Mouse (Mus musculus) limb, embryonic 12.5 days (tissue): Measurements from ENCODE around the gene Dyrk3. TPM values are rescaled to one million over a fixed set of nuclear protein-coding genes. Genes with fewer than 3 reads are reported as not detected.

Experiments used
- ATAC-seq: fragments of 200-750 bp; cut with Nextera tagmentation; 2 replicates; pipeline ENCODE4 v1.8.0; 2017; ENCODE audit warnings: low read depth, moderate TSS enrichment; ENCODE audit not compliant: insufficient number of reproducible peaks, insufficient read depth, low FRiP score, low TSS enrichment
- H3K27ac ChIP-seq: fragments of 300-500 bp; sonication (generic); 2 replicates; pipeline ENCODE4 v1.5.1; 2016; ENCODE audit warnings: mild to moderate bottlenecking, moderate library complexity
- H3K27me3 ChIP-seq: fragments of 300-500 bp; sonication (generic); 2 replicates; pipeline ENCODE4 v1.6.1; 2016; ENCODE audit warnings: mild to moderate bottlenecking, moderate library complexity
- H3K36me3 ChIP-seq: fragments of 300-500 bp; sonication (generic); 2 replicates; pipeline ENCODE4 v1.6.1; 2016; ENCODE audit warnings: mild to moderate bottlenecking, moderate library complexity
- H3K4me1 ChIP-seq: fragments of 300-500 bp; sonication (generic); replicated peaks from 2 replicates; pipeline ENCODE4 v1.6.1; 2016
- H3K4me2 ChIP-seq: fragments of 300-500 bp; sonication (generic); 2 replicates; pipeline ENCODE4 v1.6.1; 2016; ENCODE audit warnings: mild to moderate bottlenecking, moderate library complexity
- H3K4me3 ChIP-seq: fragments of 300-500 bp; sonication (generic); replicated peaks from 2 replicates; pipeline ENCODE4 v1.5.1; 2016; ENCODE audit warnings: mild to moderate bottlenecking
- H3K9ac ChIP-seq: fragments of 300-500 bp; sonication (generic); replicated peaks from 2 replicates; pipeline ENCODE4 v1.6.1; 2016; ENCODE audit warnings: mild to moderate bottlenecking, moderate library complexity
- H3K9me3 ChIP-seq: fragments of 300-500 bp; sonication (generic); 2 replicates; pipeline ENCODE4 v1.6.1; 2016; ENCODE audit warnings: mild to moderate bottlenecking, moderate library complexity
- WGBS: fragments of 180-500 bp; shearing (Covaris S2); methylation state at CpG from one replicate; pipeline ENCODE4 v1.1.7; 2016; 5-methylcytosine and 5-hydroxymethylcytosine counted together
- polyA plus RNA-seq: library from polyadenylated mRNA; unstranded; fragments of >200 nt; fragmentation: Nextera tagmentation; extraction: Ambion mirVana; gene quantifications from 2 replicates; pipeline ENCODE4 v1.2.1, GENCODE M21; 2016

The Dyrk3 gene
- polyA plus RNA-seq, 1 experiment from 2014 or later: 5.5 TPM

- Histone ChIP-seq H3K36me3 (no peaks in the 10 kb centered on the region), H3K4me2 (no peak overlapping the region), H3K4me3 (no peak overlapping the region), H3K27ac (no peak overlapping the region), H3K9me3 (no peaks in the 10 kb centered on the region), H3K27me3 (no peaks in the 10 kb centered on the region), H3K4me1 (peaks cover 83% of the 10 kb centered on the region), H3K9ac (no peak overlapping the region)
- 88% methylated on average over 3 of the region's 3 CpGs for WGBS
- ATAC-seq: no peak
These were observed 46.7 kb downstream of the Dyrk3 start for GRCm38 (mm10) chr1:131091481-131091880.

GRCm38 (mm10) chr1:131090877-131091276 lies 47.3 kb downstream of the Dyrk3 start:
- ATAC-seq: no peak
- Histone ChIP-seq H3K27me3 (no peaks in the 10 kb centered on the region), H3K4me1 (peaks cover 84% of the 10 kb centered on the region), H3K4me3 (no peak overlapping the region), H3K9ac (no peak overlapping the region), H3K27ac (no peak overlapping the region), H3K36me3 (no peaks in the 10 kb centered on the region), H3K9me3 (no peaks in the 10 kb centered on the region), H3K4me2 (no peak overlapping the region)
- 78% methylated on average over 4 of the region's 4 CpGs for WGBS

GRCm38 (mm10) chr1:131090261-131090660 lies 47.9 kb downstream of the Dyrk3 start:
- no peak for ATAC-seq
- Histone ChIP-seq H3K9me3 (no peaks in the 10 kb centered on the region), H3K27me3 (no peaks in the 10 kb centered on the region), H3K4me1 (peaks cover 79% of the 10 kb centered on the region), H3K27ac (no peak overlapping the region), H3K9ac (no peak overlapping the region), H3K36me3 (no peaks in the 10 kb centered on the region), H3K4me3 (no peak overlapping the region), H3K4me2 (no peak overlapping the region)
- WGBS: 77% methylated on average over 5 of the region's 5 CpGs

DNA sequence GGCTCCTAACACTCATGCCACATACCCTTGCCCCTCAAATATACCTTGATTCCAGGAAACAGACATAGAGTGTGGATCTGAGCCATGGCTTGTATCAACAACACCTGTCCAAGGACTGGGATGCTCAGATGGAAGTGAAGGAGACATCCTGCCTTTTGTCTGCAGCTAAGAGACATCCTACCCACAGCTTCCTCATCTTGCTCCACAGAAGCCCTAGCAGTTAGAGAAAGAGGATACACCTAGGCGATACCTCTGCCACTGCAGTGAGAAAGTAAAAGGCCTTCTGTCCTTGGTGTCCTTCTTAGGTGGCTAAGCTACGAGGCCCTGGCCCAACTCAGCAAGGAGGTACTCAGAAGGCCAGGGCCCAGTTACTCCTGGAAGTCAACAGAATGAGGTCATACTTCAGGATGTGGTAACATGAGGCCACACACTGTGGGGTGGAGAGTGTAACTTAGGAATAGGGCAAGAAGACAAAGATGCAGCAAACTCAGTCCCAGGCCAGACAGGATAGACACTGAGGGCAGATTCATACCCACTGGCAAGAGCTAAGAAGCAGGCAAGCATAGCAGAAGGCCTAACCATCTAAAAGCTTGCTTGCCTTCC lies 48.5 kb downstream of the Dyrk3 start:
- Histone ChIP-seq H3K4me1 (peaks cover 76% of the 10 kb centered on the region), H3K9ac (no peak overlapping the region), H3K4me3 (no peak overlapping the region), H3K9me3 (no peaks in the 10 kb centered on the region), H3K36me3 (no peaks in the 10 kb centered on the region), H3K4me2 (no peak overlapping the region), H3K27me3 (no peaks in the 10 kb centered on the region), H3K27ac (peak overlapping the region; percentile 17; the same call in 1 of the 2 replicates)
- WGBS: 79% methylated on average over 2 of the region's 2 CpGs
- no peak for ATAC-seq

GRCm38 (mm10) chr1:131088547-131088946 lies 49.6 kb downstream of the Dyrk3 start:
- H3K4me1 ChIP-seq: peaks cover 79% of the 10 kb centered on the region

GRCm38 (mm10) chr1:131086907-131087306 lies 51.2 kb downstream of the Dyrk3 start:
- Histone ChIP-seq H3K4me1 (peaks cover 73% of the 10 kb centered on the region), H3K27ac (no peak overlapping the region), H3K27me3 (no peaks in the 10 kb centered on the region), H3K9me3 (no peaks in the 10 kb centered on the region), H3K9ac (no peak overlapping the region), H3K36me3 (no peaks in the 10 kb centered on the region), H3K4me3 (no peak overlapping the region), H3K4me2 (no peak overlapping the region)
- WGBS: 63% methylated on average over 7 of the region's 7 CpGs
- ATAC-seq: no peak

More at GRCm38 (mm10) chr1:131088547-131088946, 49.6 kb downstream of the Dyrk3 start:
- no peak overlapping the region for H3K9ac ChIP-seq
- no peaks in the 10 kb centered on the region for H3K9me3 ChIP-seq
- 62% methylated on average over 11 of the region's 11 CpGs for WGBS
- H3K27ac ChIP-seq: peak overlapping the region; percentile 7; the same call in 1 of the 2 replicates
- no peak overlapping the region for H3K4me2 ChIP-seq
- H3K27me3 ChIP-seq: no peaks in the 10 kb centered on the region
- ATAC-seq: no peak
- no peaks in the 10 kb centered on the region for H3K36me3 ChIP-seq
- no peak overlapping the region for H3K4me3 ChIP-seq

GRCm38 (mm10) chr1:131085957-131086739 lies 52.0 kb downstream of the Dyrk3 start:
- ATAC-seq: no peak
- no peaks in the 10 kb centered on the region for H3K36me3 ChIP-seq
- peaks cover 75% of the 10 kb centered on the region for H3K4me1 ChIP-seq
- H3K9ac ChIP-seq: no peak overlapping the region
- H3K9me3 ChIP-seq: no peaks in the 10 kb centered on the region
- H3K27me3 ChIP-seq: no peaks in the 10 kb centered on the region
- no peak overlapping the region for H3K4me3 ChIP-seq
- H3K4me2 ChIP-seq: no peak overlapping the region
- H3K27ac ChIP-seq: no peak overlapping the region
- WGBS: 15% methylated on average over 4 of the region's 4 CpGs

DNA sequence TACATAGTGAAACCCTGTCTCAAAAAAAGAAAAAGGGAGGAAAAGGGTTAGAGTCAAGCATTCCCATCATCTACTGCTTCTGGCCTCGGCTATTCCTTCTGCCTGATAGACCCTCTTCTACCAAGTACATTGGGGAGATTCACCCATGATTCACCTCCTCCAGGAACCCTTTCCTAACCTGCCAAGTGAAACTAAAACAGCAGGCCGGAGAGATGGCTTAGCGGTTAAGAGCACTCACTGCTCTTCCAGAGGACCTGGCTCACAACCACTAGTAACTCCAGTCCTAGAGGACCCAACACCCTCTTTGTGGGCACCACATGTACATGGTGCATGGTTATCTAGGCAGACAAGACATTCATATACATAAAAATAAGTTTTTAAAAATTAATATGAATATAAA lies 52.9 kb downstream of the Dyrk3 start:
- Histone ChIP-seq H3K4me1 (peaks cover 67% of the 10 kb centered on the region), H3K9ac (no peak overlapping the region), H3K4me3 (no peak overlapping the region), H3K36me3 (no peaks in the 10 kb centered on the region), H3K4me2 (no peak overlapping the region), H3K27ac (no peak overlapping the region), H3K9me3 (no peaks in the 10 kb centered on the region), H3K27me3 (no peaks in the 10 kb centered on the region)
- WGBS: 84% methylated on average over 3 of the region's 3 CpGs
- no peak for ATAC-seq

DNA sequence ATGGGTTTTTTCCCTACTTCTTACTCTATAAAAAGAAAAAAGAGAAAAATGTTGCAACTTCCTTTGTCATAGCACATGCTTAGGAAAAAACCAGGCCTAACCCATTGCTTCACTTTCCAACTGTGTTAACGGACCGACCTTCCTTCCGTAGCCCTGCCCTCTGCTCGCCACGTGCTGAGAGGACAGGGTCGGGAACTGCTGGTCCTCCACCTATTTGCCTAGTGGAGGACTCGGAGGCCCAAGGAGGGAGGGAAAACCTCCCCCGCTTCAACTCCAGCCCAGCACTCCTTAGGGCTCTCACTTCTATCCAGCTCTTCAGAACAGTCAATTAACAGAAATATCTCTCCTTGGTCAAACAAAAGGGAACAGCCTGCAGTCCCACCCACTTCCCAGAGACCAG lies 53.9 kb downstream of the Dyrk3 start:
- H3K4me1 ChIP-seq: peaks cover 63% of the 10 kb centered on the region
- no peak overlapping the region for H3K4me3 ChIP-seq
- H3K27me3 ChIP-seq: no peaks in the 10 kb centered on the region
- 44% methylated on average over 8 of the region's 8 CpGs for WGBS
- no peak overlapping the region for H3K27ac ChIP-seq
- H3K9ac ChIP-seq: no peak overlapping the region
- no peak for ATAC-seq
- H3K4me2 ChIP-seq: no peak overlapping the region
- H3K36me3 ChIP-seq: no peaks in the 10 kb centered on the region
- no peaks in the 10 kb centered on the region for H3K9me3 ChIP-seq

DNA sequence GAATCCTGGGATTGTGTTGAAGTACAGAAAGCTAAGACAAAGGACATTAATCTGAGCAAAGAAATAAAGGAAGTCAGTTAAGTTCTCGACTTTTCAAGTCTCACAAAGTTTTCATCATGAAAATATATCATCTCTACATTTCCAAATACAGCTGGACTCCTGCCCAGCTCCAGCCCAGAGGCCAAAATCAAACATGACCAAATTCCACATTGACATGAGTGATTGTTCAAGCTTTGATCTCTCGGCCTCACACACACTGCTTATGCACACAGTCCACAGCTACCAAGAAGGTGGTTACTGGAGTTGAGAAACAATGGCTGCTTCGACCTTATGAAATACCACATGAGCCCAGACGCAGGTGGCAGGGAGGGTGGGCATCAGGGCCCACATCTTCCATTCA lies 54.5 kb downstream of the Dyrk3 start:
- no peak overlapping the region for H3K4me3 ChIP-seq
- no peak overlapping the region for H3K27ac ChIP-seq
- H3K9me3 ChIP-seq: no peaks in the 10 kb centered on the region
- H3K4me2 ChIP-seq: no peak overlapping the region
- no peaks in the 10 kb centered on the region for H3K27me3 ChIP-seq
- H3K4me1 ChIP-seq: peaks cover 63% of the 10 kb centered on the region
- no peak for ATAC-seq
- 56% methylated on average over 4 of the region's 4 CpGs for WGBS
- H3K36me3 ChIP-seq: no peaks in the 10 kb centered on the region
- H3K9ac ChIP-seq: no peak overlapping the region

DNA sequence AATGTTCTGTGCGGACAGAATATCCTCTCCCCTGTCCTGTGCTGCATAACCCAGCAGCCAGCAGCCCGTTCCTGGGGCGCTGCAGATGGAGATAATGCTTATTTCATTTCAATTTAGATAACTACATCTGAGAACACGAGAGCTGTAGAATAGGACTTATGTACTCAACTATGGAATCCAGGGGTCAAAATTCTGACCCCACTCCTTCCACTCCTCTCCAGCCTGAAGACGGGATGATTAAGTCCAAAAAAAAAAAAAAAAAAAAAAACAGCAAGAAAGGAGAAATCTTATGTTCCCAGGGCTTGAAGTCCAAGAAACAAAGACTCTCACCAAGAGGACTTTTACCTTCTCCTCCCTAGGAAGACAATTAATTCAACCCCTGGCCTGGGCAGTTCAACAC lies 55.0 kb downstream of the Dyrk3 start:
- H3K4me3 ChIP-seq: no peak overlapping the region
- no peak overlapping the region for H3K4me2 ChIP-seq
- no peaks in the 10 kb centered on the region for H3K9me3 ChIP-seq
- H3K9ac ChIP-seq: no peak overlapping the region
- WGBS: 78% methylated on average over 5 of the region's 5 CpGs
- peaks cover 61% of the 10 kb centered on the region for H3K4me1 ChIP-seq
- H3K27me3 ChIP-seq: no peaks in the 10 kb centered on the region
- no peaks in the 10 kb centered on the region for H3K36me3 ChIP-seq
- H3K27ac ChIP-seq: no peak overlapping the region
- no peak for ATAC-seq
